7 mouse cellular contexts compared by ENCODE assay signal in genomic region chr2:73213539-73213870, GRCm38 (mm10). TPM values are rescaled to one million over a fixed set of nuclear protein-coding genes. Genes with fewer than 3 reads are reported as not detected.
DNase-seq lines count a peak whose midpoint lies in the region; ATAC-seq and TF ChIP-seq lines count a peak whose summit lies in the region.

No protein-coding gene starts in this region.

- peak overlapping the region; percentile 94 for H3K4me2 ChIP-seq in limb, embryonic 12.5 days
- H3K4me2 ChIP-seq in stomach, embryonic 16.5 days (ENCODE audit: low read depth, low read length), result peak overlapping the region; percentile 78

- no peak for DNase-seq in spleen, adult 2 months (ENCODE audit: low read depth in 1 of 2, low spot score in 2 of 2)
- DNase-seq in spleen, postnatal 14 days (ENCODE audit: low spot score in 2 of 2), result no peak
- no peak for DNase-seq in ovary, postnatal 36 days (ENCODE audit: low spot score)
- no peak for DNase-seq in Muller cell, postnatal 12 days (ENCODE audit: inconsistent ontology term)

- no peaks in the 10 kb centered on the region for H3K9me3 ChIP-seq in limb, embryonic 12.5 days
- no peaks in the 10 kb centered on the region for H3K9me3 ChIP-seq in stomach, embryonic 16.5 days (replicated peaks; ENCODE audit: control insufficient read depth, low read length)

- no peak for TF ChIP-seq POLR2A in spleen, adult 2 months (IDR thresholded peaks at IDR 0.05; ENCODE audit: low read depth, low read length)
- no peak for TF ChIP-seq POLR2A in embryonic fibroblast, embryonic 13.5 days (IDR thresholded peaks at IDR 0.05; ENCODE audit: low read depth, low read length)

- no peak for TF ChIP-seq CTCF in spleen, adult 2 months (IDR thresholded peaks at IDR 0.05; ENCODE audit: extremely low read depth, insufficient read depth, insufficient read length, insufficient replicate concordance)
- no peak for TF ChIP-seq CTCF in embryonic fibroblast, embryonic 13.5 days (IDR thresholded peaks at IDR 0.05; ENCODE audit: borderline replicate concordance, insufficient read depth, low read length)

- H3K9ac ChIP-seq in limb, embryonic 12.5 days (replicated peaks), result peak overlapping the region; percentile 84
- peak overlapping the region; percentile 90 for H3K9ac ChIP-seq in stomach, embryonic 16.5 days (ENCODE audit: low read length)

- no peaks in the 10 kb centered on the region; the same call in 1 of the 2 replicates for H3K4me1 ChIP-seq in spleen, adult 2 months (ENCODE audit: control insufficient read depth, insufficient read depth, insufficient read length)
- H3K4me1 ChIP-seq in embryonic fibroblast, embryonic 13.5 days (ENCODE audit: control insufficient read depth, insufficient read depth, low read length), result peaks cover 3% of the 10 kb centered on the region; the same call in 1 of the 2 replicates
- peaks cover 14% of the 10 kb centered on the region for H3K4me1 ChIP-seq in limb, embryonic 12.5 days (replicated peaks)
- peaks cover 2% of the 10 kb centered on the region; the same call in 1 of the 2 replicates for H3K4me1 ChIP-seq in stomach, embryonic 16.5 days (ENCODE audit: control insufficient read depth, insufficient read depth, low read length)

- H3K36me3 ChIP-seq in spleen, adult 2 months (ENCODE audit: control insufficient read depth, insufficient read depth, low read length), result peaks cover 5% of the 10 kb centered on the region
- peaks cover 26% of the 10 kb centered on the region for H3K36me3 ChIP-seq in limb, embryonic 12.5 days
- no peaks in the 10 kb centered on the region for H3K36me3 ChIP-seq in stomach, embryonic 16.5 days (ENCODE audit: control insufficient read depth, insufficient read depth, low read length)

- ATAC-seq in limb, embryonic 12.5 days (ENCODE audit: insufficient number of reproducible peaks, insufficient read depth, low FRiP score, low TSS enrichment, low read depth), result no peak
- ATAC-seq in stomach, embryonic 16.5 days (ENCODE audit: insufficient read depth, low FRiP score), result no peak; the same call in 1 of the 2 replicates

- H3K27ac ChIP-seq in spleen, adult 2 months (ENCODE audit: insufficient read depth, low read length), result no peak overlapping the region
- no peak overlapping the region for H3K27ac ChIP-seq in embryonic fibroblast, embryonic 13.5 days (ENCODE audit: insufficient read depth, low read length)
- peak overlapping the region; percentile 62; the same call in 1 of the 2 replicates for H3K27ac ChIP-seq in limb, embryonic 12.5 days
- H3K27ac ChIP-seq in stomach, embryonic 16.5 days (ENCODE audit: low read length), result peak overlapping the region; percentile 70

- WGBS in spleen, adult 2 months, result 19% methylated on average over 7 of the region's 7 CpGs
- 22% methylated on average over 7 of the region's 7 CpGs for WGBS in limb, embryonic 12.5 days
- 16% methylated on average over 7 of the region's 7 CpGs for WGBS in stomach, embryonic 16.5 days

- no peaks in the 10 kb centered on the region for H3K27me3 ChIP-seq in spleen, adult 2 months (ENCODE audit: control insufficient read depth, insufficient read depth, low read length)
- no peaks in the 10 kb centered on the region for H3K27me3 ChIP-seq in limb, embryonic 12.5 days
- no peaks in the 10 kb centered on the region for H3K27me3 ChIP-seq in stomach, embryonic 16.5 days (ENCODE audit: control insufficient read depth, insufficient read depth, low read length)

- H3K4me3 ChIP-seq in spleen, adult 2 months (ENCODE audit: extremely low read depth, insufficient read depth, insufficient read length), result peak overlapping the region; percentile 86
- peak overlapping the region; percentile 95 for H3K4me3 ChIP-seq in embryonic fibroblast, embryonic 13.5 days (ENCODE audit: insufficient read depth, low read length)
- H3K4me3 ChIP-seq in limb, embryonic 12.5 days (replicated peaks), result peak overlapping the region; percentile 92
- peak overlapping the region; percentile 91 for H3K4me3 ChIP-seq in stomach, embryonic 16.5 days (replicated peaks; ENCODE audit: low read length)

RNA-seq across cellular contexts. Expression of gene Ola1, which starts 5.2 kb away (rescaled TPM):
- 2.2 and 2.9 TPM in 2 replicates for polyA plus RNA-seq in spleen, adult 2 months (2012; rRNA removed)
- polyA plus RNA-seq in embryonic fibroblast, embryonic 13.5 days (2011; ENCODE audit: insufficient read length, low read depth, missing spikeins), result 104 and 112 TPM in 2 replicates
- polyA plus RNA-seq in limb, embryonic 12.5 days (2016; fragmentation: Nextera tagmentation; extraction: Ambion mirVana), result 120 and 121 TPM in 2 replicates
- polyA plus RNA-seq in stomach, embryonic 16.5 days (2015; fragmentation: Nextera tagmentation; extraction: Ambion mirVana), result 77.9 and 80.8 TPM in 2 replicates

RNA-seq across cellular contexts. Expression of gene Sp9, which starts 58.2 kb away (rescaled TPM):
- not detected in 2 replicates for polyA plus RNA-seq in spleen, adult 2 months (2012; rRNA removed)
- 0.46 and 0.50 TPM in 2 replicates for polyA plus RNA-seq in embryonic fibroblast, embryonic 13.5 days (2011; ENCODE audit: insufficient read length, low read depth, missing spikeins)
- 2.5 and 3.0 TPM in 2 replicates for polyA plus RNA-seq in limb, embryonic 12.5 days (2016; fragmentation: Nextera tagmentation; extraction: Ambion mirVana)
- not detected in 2 replicates for polyA plus RNA-seq in stomach, embryonic 16.5 days (2015; fragmentation: Nextera tagmentation; extraction: Ambion mirVana)

Comparison
In these comparisons a context has a peak if more than half of its experiments do, and no peak if none do; other contexts are left out.
1. H3K27ac ChIP-seq: peak in limb, embryonic 12.5 days (single experiment) and stomach, embryonic 16.5 days (single experiment); none in spleen, adult 2 months (single experiment) and embryonic fibroblast, embryonic 13.5 days (single experiment).
2. RNA of gene Ola1, which starts 5.2 kb away (polyA plus RNA-seq): 120 to 121 TPM in limb, embryonic 12.5 days, 104 to 112 TPM in embryonic fibroblast, embryonic 13.5 days and 77.9 to 80.8 TPM in stomach, embryonic 16.5 days; 2.2 to 2.9 TPM in spleen, adult 2 months; every median in the first group is over 10 times any median in the second.
3. Peak in every context shown above with its lines, with median percentiles within 50 percentile points of each other: H3K4me3 ChIP-seq.